Mouse (Mus musculus) left cerebral cortex, adult 6 months (tissue): Measurements from ENCODE around the gene Oxct2b. TPM values are rescaled to one million over a fixed set of nuclear protein-coding genes. Genes with fewer than 3 reads are reported as not detected.

Source experiments
- long read RNA-seq, 2 experiments: library from polyadenylated mRNA; unstranded; transcript quantifications; one replicate each; pipeline ENCODE4 v2.0.0; 2019 to 2020
- polyA plus RNA-seq: library from polyadenylated mRNA; unstranded; fragments of <200 nt; fragmentation: Nextera tagmentation; gene quantifications from 2 replicates; pipeline ENCODE4 v1.2.3, GENCODE M21; 2021

Gene Oxct2b
- 0.23 and 0.29 TPM in 2 replicates for polyA plus RNA-seq
- long read RNA-seq, experiment 1, partial matches to known transcripts = 0 of 1 reads
- long read RNA-seq, experiment 1, other reads (novel, unspliced or antisense) = 0 of 1 reads
- long read RNA-seq, experiment 2 = 0 reads

DNA sequence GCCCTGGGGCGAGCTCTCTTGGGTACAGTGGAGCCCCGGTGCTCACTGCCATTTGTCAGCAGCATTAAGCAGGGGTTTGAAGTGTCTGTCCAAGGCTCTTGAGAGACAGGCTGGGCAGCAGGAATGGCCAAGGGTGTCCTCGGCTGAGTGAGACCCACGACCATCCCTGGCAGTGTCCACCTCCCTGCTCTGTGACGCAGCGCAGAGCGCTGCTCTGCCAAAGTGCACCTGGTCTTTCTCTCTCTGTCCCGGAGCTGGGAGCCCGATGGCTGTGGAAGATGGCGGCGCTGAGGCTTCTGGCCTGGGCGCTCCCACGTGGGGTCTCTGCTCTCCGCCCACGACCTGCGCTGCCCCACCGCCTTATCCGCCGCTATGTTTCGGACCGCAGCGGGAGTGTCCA, at the start of gene Oxct2b:
TSS of gene Oxct2b (plus strand) at position 256 of the 400 bp plus-strand sequence.

DNA sequence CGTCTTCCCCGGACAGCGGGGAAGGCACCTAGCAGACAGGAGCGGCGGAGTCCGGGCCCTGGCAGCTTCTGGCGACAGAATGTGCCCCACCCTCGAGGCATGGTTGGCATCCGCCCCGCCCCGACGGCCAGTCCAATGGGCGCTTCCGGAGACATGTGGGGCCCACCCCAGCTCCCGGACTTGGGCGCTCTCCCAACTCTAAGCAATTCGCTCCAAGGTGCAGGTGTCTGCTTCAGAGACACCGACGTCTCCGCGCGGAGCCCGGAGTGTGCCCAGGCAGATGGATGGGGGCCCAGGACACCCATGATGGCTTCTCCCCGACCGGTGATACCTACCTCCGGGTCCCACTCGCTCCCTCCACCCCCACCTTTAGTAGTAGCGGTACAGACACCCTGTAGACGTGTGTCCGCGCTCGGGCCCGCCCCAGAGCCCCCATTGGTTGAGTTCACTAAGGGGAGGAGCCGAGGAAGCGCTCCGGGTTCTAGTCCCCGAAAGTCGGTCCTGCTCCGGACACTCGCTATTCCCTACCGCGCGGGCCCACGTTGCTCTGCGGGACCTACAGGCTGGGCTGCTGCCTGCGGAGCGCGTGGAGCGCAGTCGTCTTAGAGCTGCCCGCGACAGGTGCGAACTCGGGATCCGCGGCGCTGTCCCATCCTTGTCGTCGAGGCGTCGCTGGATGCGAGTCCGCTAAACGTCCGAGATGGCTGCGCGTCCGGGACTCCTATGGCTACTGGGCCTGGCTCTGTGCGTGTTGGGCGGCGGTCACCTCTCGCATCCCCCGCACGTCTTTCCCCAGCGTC, 11.2 kb upstream of the Oxct2b start, which contains the start of gene Bmp8b:
TSS of gene Bmp8b (plus strand) at position 515 of the 800 bp plus-strand sequence.

DNA sequence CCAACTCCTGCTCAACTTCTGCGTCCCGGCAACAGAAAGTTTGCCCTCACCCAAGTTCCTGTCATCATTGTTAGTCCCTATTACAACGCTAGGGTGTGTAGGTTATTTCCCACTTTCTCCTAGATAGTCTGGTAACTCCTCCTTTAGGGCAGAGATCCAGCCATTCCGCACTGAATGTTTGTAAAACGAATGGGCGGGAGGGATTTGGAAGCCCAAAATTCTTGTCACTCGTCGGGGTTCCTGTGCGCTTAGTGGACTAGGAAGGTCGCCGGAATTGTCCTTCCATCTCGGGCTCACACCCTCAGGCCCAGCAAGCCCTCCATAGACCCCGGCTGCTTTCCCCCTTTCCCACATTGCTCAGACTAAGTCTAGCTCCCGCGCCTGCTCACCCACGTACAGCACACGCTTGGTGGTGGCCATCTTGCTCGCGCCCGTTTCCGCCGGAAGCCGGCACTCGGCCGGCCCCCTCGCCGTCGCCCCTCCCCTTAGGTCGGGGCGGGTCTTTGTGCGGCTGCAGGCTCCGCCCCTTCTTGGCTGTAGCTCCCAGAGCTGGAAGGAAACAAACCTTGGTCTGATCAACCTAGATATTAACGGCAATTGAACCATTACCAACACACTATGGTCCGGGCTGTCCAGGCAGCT, 23.6 kb downstream of the Oxct2b start, which contains the start of gene Ppie:
TSS of gene Ppie (minus strand) at position 439 of the 642 bp plus-strand sequence.

Other genes starting within 250 kb of the Oxct2b start
- 20.4 and 50.3 TPM in 2 replicates for gene Cap1, start 230.2 kb upstream of the Oxct2b start, polyA plus RNA-seq
- gene Mfsd2a, start 155.1 kb upstream of the Oxct2b start, polyA plus RNA-seq = 15.0 TPM in 2 replicates
- gene Mycl, start 120.6 kb upstream of the Oxct2b start, polyA plus RNA-seq = 3.0 and 6.6 TPM in 2 replicates
- 4.4 and 5.9 TPM in 2 replicates for gene Trit1, start 99.7 kb upstream of the Oxct2b start, polyA plus RNA-seq
- gene Bmp8b, start 11.1 kb upstream of the Oxct2b start, polyA plus RNA-seq = 0.05 TPM in 1 of 2 replicates, not detected in the other
- 31.6 and 41.4 TPM in 2 replicates for gene Ppie, start 23.7 kb downstream of the Oxct2b start, polyA plus RNA-seq
- 373 and 439 TPM in 2 replicates for gene Hpcal4, start 67.0 kb downstream of the Oxct2b start, polyA plus RNA-seq
- 5.9 and 10.0 TPM in 2 replicates for gene Nt5c1a, start 85.2 kb downstream of the Oxct2b start, polyA plus RNA-seq
- 1.7 and 2.6 TPM in 2 replicates for gene Heyl, start 117.3 kb downstream of the Oxct2b start, polyA plus RNA-seq
- gene Pabpc4, start 146.1 kb downstream of the Oxct2b start, polyA plus RNA-seq = 6.9 and 7.1 TPM in 2 replicates
- not detected in 2 replicates for gene Oxct2a, start 207.4 kb downstream of the Oxct2b start, polyA plus RNA-seq
- gene Bmp8a, start 227.0 kb downstream of the Oxct2b start, polyA plus RNA-seq = 0.09 and 0.17 TPM in 2 replicates